Mouse (Mus musculus) layer of hippocampus, adult 18-20 months (tissue): ENCODE data around the gene Gm28308. TPM values are rescaled to one million over a fixed set of nuclear protein-coding genes. Genes with fewer than 3 reads are reported as not detected.
A peak's percentile ranks its signal among the peaks of the same experiment; 100 is the strongest.

Source experiments
- DNase-seq, 2 experiments: peaks; one replicate each; pipeline ENCODE4 v3.0.0; 2022; ENCODE audit warnings: low spot score in 2 of 2
- microRNA-seq, 2 experiments: library from miRNA; unstranded; fragments of <30 nt; microRNA quantifications; one replicate each; pipeline ENCODE4 v1.2.0; 2021
- total RNA-seq, 2 experiments: library from RNA; stranded (reverse); gene quantifications; 2 replicates each; pipeline ENCODE4 v1.2.3; 2021

Gene Gm28308
- total RNA-seq, 2 experiments from 2014 or later, result not detected

DNA sequence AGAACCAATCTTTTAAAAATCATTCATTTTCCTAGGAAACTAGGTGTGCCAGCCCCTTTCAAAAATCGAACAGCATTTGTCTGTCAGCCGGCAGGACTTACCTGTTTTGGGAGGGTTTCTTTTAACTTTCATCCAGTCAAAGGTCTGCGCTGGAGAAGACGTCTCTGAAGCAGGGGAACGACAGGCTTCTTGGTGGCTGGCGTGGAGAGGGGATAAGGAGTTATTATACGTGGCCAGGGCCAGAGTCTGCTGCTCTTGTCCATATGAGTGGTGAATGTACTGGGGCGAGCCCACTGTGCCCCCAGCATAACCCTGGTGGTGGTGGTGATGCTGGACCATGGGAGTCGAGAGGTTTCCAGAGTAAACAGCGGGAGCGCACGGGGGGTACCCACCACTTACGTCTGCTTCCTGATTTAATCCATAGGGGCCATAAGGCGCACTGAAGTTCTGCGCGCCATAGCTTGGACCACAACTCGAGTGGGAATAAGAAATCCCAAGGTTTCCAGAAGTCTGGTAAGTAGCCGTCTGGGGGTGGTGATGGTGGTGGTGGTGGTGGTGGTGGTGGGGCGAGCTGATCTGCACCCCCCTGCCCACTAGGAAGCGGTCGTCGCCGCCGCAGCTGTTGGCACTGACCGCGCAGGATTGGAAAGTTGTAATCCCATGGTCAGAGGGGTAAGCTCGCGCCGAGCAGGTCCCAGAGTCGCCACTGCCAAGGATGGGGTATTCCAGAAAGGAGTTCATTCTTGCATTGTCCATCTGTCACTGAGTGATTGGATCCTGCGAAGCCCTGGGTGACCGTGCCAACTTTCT lies 55.5 kb downstream of the Gm28308 start:
- DNase-seq, result no peak

DNA sequence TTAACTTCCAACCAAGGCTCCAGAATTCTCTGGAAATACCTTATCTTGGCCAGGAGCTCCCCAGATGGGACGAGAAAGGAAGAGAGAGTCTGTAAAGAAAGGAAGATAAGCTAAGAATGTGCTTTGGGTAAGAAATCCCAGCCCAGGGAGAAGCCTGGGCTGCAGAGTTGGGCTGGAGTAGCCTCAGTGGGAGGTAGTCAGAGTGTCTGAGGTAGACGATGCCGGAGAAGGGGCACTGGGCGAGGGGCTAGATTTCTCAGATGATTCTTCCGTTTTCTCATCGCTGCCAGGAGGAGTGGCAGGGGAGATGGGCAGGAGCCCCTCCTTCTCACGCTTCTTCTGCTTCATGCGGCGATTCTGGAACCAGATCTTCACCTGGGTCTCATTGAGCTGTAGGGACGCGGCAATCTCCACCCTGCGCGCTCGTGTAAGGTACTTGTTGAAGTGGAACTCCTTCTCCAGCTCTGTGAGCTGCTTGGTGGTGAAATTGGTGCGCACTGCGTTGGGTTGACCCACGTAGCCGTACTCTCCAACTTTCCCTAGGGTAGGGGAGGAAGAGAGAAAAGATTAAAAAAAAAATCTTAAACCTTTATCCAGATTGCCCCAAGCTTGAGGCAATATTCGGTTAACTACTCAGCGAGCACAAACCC lies 56.5 kb downstream of the Gm28308 start:
- no peak for DNase-seq

DNA sequence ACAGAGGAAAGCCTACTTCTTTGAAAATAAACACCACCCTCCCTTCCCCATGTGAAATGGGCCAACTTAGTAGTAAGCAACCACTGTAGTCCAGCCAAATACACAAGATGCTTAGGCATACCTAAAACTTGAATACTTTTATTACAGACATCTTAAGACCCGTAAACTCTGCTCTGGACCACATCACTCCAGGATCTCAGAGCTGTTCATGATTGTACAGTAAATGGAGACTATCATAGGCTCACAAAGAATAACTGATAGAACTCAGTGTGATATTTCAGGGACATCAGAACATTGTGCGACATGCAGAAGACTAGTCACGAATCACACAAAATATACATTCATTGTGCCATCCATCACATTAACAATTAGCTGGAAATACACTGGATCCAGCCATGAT lies 57.7 kb downstream of the Gm28308 start:
- no peak for DNase-seq

DNA sequence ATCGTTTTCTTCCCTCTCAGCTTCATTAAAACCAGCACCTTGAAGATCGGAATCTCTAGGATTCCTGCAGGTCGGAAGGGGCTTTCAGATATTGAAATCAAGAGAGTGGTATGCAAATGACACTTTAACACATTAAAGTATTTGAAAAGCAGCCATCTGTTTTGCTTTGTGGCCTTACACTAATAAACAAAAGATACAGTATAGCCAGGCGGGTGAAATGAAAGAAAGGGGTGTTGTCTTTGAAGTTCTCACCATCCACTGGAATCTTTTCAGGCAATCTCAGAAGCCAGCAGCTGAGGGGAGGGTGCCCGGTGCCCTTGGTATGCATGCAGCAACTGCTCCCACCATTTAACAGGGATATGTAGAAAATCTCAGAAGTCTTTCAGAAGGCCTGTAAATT lies 59.1 kb downstream of the Gm28308 start:
- no peak for DNase-seq

GRCm38 (mm10) chr6:52153270-52153669 lies 59.9 kb downstream of the Gm28308 start:
- DNase-seq, result no peak

GRCm38 (mm10) chr6:52152226-52153193 lies 60.6 kb downstream of the Gm28308 start:
- DNase-seq, result no peak

- no peak for DNase-seq
These were observed 61.6 kb downstream of the Gm28308 start for GRCm38 (mm10) chr6:52151571-52151970.

GRCm38 (mm10) chr6:52150401-52150966 lies 62.7 kb downstream of the Gm28308 start:
- DNase-seq, result no peak

GRCm38 (mm10) chr6:52139115-52139514 lies 74.0 kb downstream of the Gm28308 start:
- DNase-seq, result no peak

DNA sequence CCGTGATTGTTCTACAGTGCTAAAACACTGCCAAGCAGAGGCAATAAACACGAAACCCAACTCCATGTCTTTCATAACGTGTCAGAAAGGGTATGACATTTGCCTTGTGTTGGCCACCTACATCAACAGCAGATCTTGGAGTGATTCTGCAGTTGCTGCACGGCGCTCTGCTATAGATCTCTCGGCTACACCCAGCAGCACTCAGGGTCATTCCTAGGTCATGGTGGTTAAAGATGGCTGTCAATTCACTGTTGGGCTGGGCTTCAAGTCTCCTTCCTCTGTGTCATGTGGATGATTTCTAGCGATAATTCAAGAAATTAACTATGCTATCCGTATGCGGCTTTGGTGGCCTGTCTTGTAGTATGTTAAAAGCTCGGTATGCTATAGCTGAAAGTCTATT lies 74.6 kb downstream of the Gm28308 start:
- DNase-seq, result no peak

DNA sequence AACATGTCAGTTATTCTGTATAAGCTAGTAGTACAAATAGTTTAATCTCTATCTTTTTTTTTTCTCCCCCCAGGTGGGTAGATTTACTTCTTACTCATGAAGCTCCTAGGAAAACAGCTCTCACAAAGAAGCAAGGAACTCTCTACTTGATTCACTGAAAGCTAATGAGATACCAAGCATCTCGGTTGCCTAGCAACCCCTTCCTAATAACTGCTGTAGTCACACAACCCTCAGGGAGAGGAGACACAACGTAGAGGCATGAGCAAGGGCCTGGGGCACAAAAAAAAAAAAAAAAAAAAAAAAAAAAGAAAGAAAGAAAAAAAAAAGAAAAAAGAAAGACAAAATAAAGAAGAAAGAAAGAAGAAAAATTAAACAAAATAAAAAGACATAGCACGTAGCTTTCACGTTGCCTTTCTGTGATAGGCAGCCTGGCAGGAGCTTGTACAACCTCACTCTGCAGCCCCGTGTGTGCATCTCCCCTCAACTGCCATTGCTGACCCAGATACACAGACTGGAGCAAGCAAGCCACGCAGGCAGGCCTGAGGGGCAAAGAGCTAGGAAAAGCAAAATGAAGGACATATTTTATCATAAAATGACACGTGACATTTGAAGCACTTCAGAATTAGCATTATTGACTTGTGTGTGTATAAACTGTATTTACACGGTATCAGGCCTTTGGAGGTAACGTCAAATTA lies 75.2 kb downstream of the Gm28308 start:
- DNase-seq, result no peak

DNA sequence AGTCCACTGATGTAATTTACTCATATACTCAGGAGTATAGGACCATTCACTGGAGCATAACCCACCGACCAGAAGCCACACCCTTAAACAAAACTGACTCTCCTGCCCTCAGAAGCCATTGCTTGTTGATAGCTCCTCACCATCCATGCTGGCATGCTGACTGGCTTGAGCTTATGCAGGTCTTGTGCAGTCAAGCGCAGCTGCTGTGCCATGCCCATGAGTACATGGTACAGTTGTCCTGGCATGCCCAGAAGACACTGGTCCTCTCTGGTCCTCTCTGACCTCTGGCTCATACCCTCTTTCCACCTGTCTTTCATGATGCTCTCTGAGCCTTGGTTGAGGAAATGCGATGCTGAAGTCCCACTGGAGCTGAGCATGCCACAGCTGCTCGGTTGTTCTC lies 89.5 kb downstream of the Gm28308 start:
- no peak for DNase-seq

DNA sequence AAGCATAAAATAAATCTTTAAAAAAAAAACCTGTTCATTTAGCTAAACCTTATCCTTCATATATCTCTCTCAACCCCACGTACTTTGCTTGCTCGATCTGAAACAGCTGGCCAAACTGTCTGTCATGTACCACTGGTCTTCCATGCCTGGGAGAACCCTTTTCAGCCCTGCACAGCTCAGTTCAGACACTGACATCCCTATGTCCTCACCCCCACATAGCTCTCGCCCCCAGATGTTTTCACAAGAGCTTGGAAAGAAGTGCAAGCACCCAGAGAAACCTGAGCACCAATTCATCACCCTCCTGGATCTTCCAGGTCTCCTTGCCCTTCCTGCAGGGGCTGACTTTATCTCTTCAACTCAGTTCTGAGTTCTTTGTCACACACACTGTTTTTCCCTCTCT lies 92.0 kb downstream of the Gm28308 start:
- no peak for DNase-seq

DNA sequence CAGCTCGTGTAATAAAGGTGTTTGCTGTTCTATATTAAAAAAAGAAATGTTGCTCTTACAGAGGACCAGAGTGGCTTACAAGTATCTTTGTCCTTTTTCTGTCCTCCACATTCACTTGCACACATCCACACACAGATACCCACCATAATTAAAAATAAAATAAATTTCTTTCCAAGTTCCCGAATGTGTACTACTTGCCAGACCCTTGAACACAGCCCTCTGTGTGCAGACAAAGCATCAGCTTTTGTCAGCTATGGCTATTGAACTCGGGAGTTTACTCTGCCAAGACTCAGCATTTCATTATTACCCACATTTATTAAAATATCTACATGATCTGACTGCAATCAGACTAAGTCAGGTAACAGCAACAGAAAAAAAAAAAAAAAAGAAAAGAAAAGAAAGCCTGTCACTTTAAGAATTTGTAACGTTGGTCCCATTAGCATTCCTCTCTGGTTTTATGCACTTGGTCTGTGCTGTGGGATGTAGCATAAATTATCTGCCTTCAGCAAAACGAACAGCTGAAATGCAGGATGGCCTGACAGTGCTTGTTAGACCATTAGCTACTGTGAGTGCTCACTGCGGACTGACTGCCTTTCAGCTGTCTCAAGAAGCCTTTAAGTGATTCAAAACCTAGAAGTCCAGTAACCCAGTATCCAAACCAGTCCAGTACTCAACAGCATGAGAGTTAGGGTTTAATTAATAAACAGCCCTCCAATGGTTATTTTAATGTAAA lies 94.1 kb downstream of the Gm28308 start:
- peak; percentile 2 to 25 for DNase-seq

DNA sequence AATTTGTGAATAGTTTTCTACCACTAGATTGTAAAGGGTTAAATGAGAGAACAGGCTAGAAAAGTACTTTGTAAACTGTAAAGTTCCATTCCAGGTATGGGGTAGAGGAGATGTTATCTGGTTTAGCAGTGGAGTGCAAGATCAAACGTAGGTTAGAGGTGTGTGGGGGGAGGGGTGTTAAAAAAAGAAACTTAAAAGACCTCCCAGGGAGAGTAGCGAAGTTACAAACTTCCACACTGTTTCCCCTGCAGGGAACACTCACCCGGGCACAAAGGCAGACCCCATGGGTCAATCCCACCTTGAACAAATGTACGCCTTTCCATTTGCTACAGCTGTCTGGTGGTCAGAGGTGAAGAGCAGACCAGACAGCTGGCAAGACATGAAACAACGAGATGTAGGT lies 97.2 kb downstream of the Gm28308 start:
- no peak for DNase-seq

Small RNAs within 50 kb of the gene (microRNA-seq; reads per million reads assigned to microRNA genes)
- gene Mir196b, result 4.2 to 7.2 reads per million in 2 experiments

Other genes starting within 250 kb of the Gm28308 start
- gene Skap2, start 200.8 kb downstream of the Gm28308 start, total RNA-seq, result 10 to 100 TPM; 20.8 to 21.4 TPM
- gene Hoxa1, start 55.0 kb downstream of the Gm28308 start, total RNA-seq, result not detected
- gene Hoxa2, start 48.5 kb downstream of the Gm28308 start, total RNA-seq, result not detected
- not detected for gene 5730596B20Rik, start 35.8 kb downstream of the Gm28308 start, total RNA-seq
- gene Hoxa4, start 21.6 kb downstream of the Gm28308 start, total RNA-seq, result not detected
- gene Hoxa5, start 8.8 kb downstream of the Gm28308 start, total RNA-seq, result not detected
- gene Hoxa6, start 4.6 kb downstream of the Gm28308 start, total RNA-seq, result not detected
- gene Hoxa3, start within 50 bp of the Gm28308 start, total RNA-seq, result not detected
- under 1 TPM in 1 of 2 experiments, not detected in 1; 0.36 TPM for gene Hoxa7, start 8.5 kb upstream of the Gm28308 start, total RNA-seq
- not detected for gene Hoxa9, start 17.8 kb upstream of the Gm28308 start, total RNA-seq
- gene Hoxa10, start 27.5 kb upstream of the Gm28308 start, total RNA-seq, result not detected
- not detected for gene Hoxa11, start 32.5 kb upstream of the Gm28308 start, total RNA-seq
- not detected for gene Hoxa13, start 47.5 kb upstream of the Gm28308 start, total RNA-seq
- not detected for gene Evx1, start 100.2 kb upstream of the Gm28308 start, total RNA-seq